Mouse (Mus musculus): ENCODE results near the gene Ascc3.

Ascc3 gene

GRCm38 (mm10) chr10:50592355-50593293 is at the start of gene Ascc3:
Gene Ascc3, plus strand, starts transcription at chr10:50592669.
- ATAC-seq (ENCODE audit: insufficient number of reproducible peaks, low FRiP score, low TSS enrichment) = peak; percentile 98

- ATAC-seq (ENCODE audit: insufficient number of reproducible peaks, low FRiP score, low TSS enrichment) = no peak
Measured at GRCm38 (mm10) chr10:50584721-50585120, 7.7 kb upstream of the Ascc3 start.

- no peak for ATAC-seq (ENCODE audit: insufficient number of reproducible peaks, low FRiP score, low TSS enrichment)
Measured at GRCm38 (mm10) chr10:50586556-50586955, 5.9 kb upstream of the Ascc3 start.

- no peak for ATAC-seq (ENCODE audit: insufficient number of reproducible peaks, low FRiP score, low TSS enrichment)
Measured at GRCm38 (mm10) chr10:50593371-50593770, 902 bp downstream of the Ascc3 start.

GRCm38 (mm10) chr10:50595340-50595739 is 2.9 kb downstream of the Ascc3 start:
- no peak for ATAC-seq (ENCODE audit: insufficient number of reproducible peaks, low FRiP score, low TSS enrichment)

- ATAC-seq (ENCODE audit: insufficient number of reproducible peaks, low FRiP score, low TSS enrichment) = no peak
Measured at GRCm38 (mm10) chr10:50604919-50605318, 12.4 kb downstream of the Ascc3 start.

- ATAC-seq (ENCODE audit: insufficient number of reproducible peaks, low FRiP score, low TSS enrichment) = no peak
Measured at GRCm38 (mm10) chr10:50613840-50614239, 21.4 kb downstream of the Ascc3 start.

- no peak for ATAC-seq (ENCODE audit: insufficient number of reproducible peaks, low FRiP score, low TSS enrichment)
Measured at GRCm38 (mm10) chr10:50625874-50626273, 33.4 kb downstream of the Ascc3 start.

GRCm38 (mm10) chr10:50639607-50640006 is 47.1 kb downstream of the Ascc3 start:
- no peak for ATAC-seq (ENCODE audit: insufficient number of reproducible peaks, low FRiP score, low TSS enrichment)

GRCm38 (mm10) chr10:50650612-50651011 is 58.1 kb downstream of the Ascc3 start:
- ATAC-seq (ENCODE audit: insufficient number of reproducible peaks, low FRiP score, low TSS enrichment) = no peak

- no peak for ATAC-seq (ENCODE audit: insufficient number of reproducible peaks, low FRiP score, low TSS enrichment)
Measured at GRCm38 (mm10) chr10:50653551-50653950, 61.1 kb downstream of the Ascc3 start.

- ATAC-seq (ENCODE audit: insufficient number of reproducible peaks, low FRiP score, low TSS enrichment) = peak; percentile 88
Measured at GRCm38 (mm10) chr10:50657352-50657751, 64.9 kb downstream of the Ascc3 start.

- ATAC-seq (ENCODE audit: insufficient number of reproducible peaks, low FRiP score, low TSS enrichment) = peak; percentile 100
Measured at GRCm38 (mm10) chr10:50671517-50671916, 79.0 kb downstream of the Ascc3 start.

GRCm38 (mm10) chr10:50690324-50690723 is 97.9 kb downstream of the Ascc3 start:
- no peak for ATAC-seq (ENCODE audit: insufficient number of reproducible peaks, low FRiP score, low TSS enrichment)

GRCm38 (mm10) chr10:50698836-50699433 is 106.5 kb downstream of the Ascc3 start:
- ATAC-seq (ENCODE audit: insufficient number of reproducible peaks, low FRiP score, low TSS enrichment) = no peak

- no peak for ATAC-seq (ENCODE audit: insufficient number of reproducible peaks, low FRiP score, low TSS enrichment)
Measured at GRCm38 (mm10) chr10:50701736-50702135, 109.3 kb downstream of the Ascc3 start.

- no peak for ATAC-seq (ENCODE audit: insufficient number of reproducible peaks, low FRiP score, low TSS enrichment)
Measured at GRCm38 (mm10) chr10:50702361-50702760, 109.9 kb downstream of the Ascc3 start.

GRCm38 (mm10) chr10:50704202-50704601 is 111.7 kb downstream of the Ascc3 start:
- peak; percentile 72; the same call in 1 of the 2 replicates for ATAC-seq (ENCODE audit: insufficient number of reproducible peaks, low FRiP score, low TSS enrichment)

- ATAC-seq (ENCODE audit: insufficient number of reproducible peaks, low FRiP score, low TSS enrichment) = no peak
Measured at GRCm38 (mm10) chr10:50704898-50705297, 112.4 kb downstream of the Ascc3 start.

- ATAC-seq (ENCODE audit: insufficient number of reproducible peaks, low FRiP score, low TSS enrichment) = no peak
Measured at GRCm38 (mm10) chr10:50711286-50711685, 118.8 kb downstream of the Ascc3 start.

GRCm38 (mm10) chr10:50711765-50712164 is 119.3 kb downstream of the Ascc3 start:
- no peak for ATAC-seq (ENCODE audit: insufficient number of reproducible peaks, low FRiP score, low TSS enrichment)

GRCm38 (mm10) chr10:50733459-50733858 is 141.0 kb downstream of the Ascc3 start:
- ATAC-seq (ENCODE audit: insufficient number of reproducible peaks, low FRiP score, low TSS enrichment) = no peak

Data from cerebellum, adult (tissue).